Mouse (Mus musculus) adrenal gland, postnatal 36 days (tissue): ENCODE measurements around the gene Slc38a4. TPM values are rescaled to one million over a fixed set of nuclear protein-coding genes. Genes with fewer than 3 reads are reported as not detected.

Experiments used
- DNase-seq, 2 experiments: peaks; one replicate each; pipeline ENCODE4 v3.0.0; 2021; ENCODE audit warnings: mixed read lengths in 1 of 2
- total RNA-seq, 2 experiments: library from RNA; stranded (reverse); gene quantifications; 2 replicates each; pipeline ENCODE4 v1.2.3; 2021

Gene Slc38a4
- total RNA-seq, 2 experiments from 2014 or later = 3.4 to 6.0 TPM

GRCm38 (mm10) chr15:97015036-97015596 lies 40.6 kb downstream of the Slc38a4 start:
- no peak for DNase-seq

DNA sequence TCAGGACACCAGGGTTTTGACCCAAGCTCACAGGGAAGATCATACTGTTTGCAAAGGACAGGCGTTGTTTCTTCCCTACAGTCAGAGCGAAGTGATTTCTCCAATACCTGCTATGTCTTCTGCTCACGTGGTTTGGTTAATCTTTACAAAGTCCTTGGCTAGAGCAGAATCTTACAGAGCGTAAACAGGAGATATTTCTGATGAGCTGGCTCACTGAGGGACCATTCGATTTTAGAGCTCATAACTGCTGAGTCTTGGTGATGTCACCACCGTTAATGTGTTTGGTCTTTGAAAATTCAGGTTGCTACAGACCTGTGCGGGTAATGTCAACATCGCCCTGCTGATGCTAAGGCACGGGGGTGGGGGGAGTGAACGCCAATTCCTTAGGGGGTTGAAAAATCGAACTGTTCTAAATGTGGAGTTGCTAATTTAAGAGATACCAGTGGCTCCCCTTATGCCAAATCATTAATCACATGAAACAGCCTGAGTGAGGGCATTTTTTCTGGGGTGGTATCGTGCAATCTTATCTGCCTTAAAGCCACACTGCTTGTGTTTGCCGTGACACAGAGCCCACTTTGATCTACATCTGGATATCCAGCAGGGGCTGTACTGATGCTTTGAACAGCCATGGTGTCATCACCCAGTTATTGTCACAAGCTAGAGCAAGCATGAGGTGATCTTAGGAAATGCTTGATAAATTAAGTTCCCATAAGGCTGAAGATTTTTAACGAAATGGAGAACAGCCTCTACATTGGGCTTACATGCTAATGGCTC lies 44.0 kb downstream of the Slc38a4 start:
- no peak for DNase-seq

GRCm38 (mm10) chr15:97009271-97009670 lies 46.5 kb downstream of the Slc38a4 start:
- DNase-seq = no peak

- DNase-seq = no peak
Observed at GRCm38 (mm10) chr15:97005631-97006234, 50.0 kb downstream of the Slc38a4 start.

DNA sequence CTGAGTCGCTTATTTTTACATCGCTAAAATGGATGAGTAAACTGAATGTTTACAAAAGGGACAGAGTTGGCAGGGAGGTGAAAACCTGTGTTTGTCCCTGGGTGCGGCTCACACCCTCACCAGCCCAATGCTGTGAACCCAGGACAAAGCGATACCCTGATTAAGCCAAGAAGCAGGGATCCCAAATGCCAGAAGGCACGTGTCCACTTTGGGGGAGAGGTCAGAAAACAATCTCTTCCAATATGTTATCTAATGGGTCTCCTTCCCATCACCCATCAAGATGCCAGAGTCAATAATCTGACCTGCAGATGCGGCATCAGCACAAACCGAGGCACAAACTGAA lies 51.3 kb downstream of the Slc38a4 start:
- no peak for DNase-seq

- DNase-seq = peak in 1 of 2 experiments; percentile 13
Observed at GRCm38 (mm10) chr15:97003851-97004524, 51.8 kb downstream of the Slc38a4 start.

GRCm38 (mm10) chr15:97003186-97003585 lies 52.6 kb downstream of the Slc38a4 start:
- DNase-seq = no peak

DNA sequence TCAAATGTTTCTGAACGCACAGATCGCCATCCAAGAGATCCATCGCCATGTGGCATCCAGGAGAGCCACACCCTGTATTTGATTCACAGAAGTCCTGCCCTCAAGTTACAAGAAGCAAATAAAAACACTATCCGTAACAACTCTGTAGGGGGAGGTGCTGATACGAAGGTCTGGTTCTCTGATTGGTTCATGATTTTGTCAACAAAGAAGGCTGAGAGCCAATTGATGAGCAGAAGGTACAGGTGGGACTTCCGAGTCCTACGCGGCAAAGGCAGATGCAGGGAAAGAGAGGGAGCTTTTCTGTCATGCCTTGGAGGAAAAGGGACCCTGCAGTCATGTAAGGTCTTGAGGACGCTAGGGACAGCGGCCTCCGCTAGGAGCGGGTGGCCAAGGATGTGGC lies 53.0 kb downstream of the Slc38a4 start:
- no peak for DNase-seq

GRCm38 (mm10) chr15:97001886-97002285 lies 53.9 kb downstream of the Slc38a4 start:
- no peak for DNase-seq

DNA sequence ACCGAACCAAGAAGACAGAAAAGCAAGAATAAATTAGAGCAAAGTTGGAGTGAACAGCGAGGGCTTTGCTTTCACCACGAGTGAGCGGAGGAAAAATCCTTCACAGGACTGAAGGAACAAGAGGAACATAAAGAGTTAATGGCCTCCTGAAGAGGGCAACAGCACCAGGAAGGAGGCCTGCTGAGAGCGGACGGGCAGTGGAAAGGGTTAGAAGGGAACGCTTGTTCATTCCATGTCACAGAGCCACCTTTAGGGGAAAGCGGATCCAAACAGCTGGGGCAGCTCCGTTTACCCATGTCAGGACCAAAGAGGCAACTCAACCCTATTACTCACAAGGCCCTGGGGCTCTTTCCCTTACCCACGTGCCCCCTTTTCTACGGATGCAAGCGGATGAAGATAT lies 54.3 kb downstream of the Slc38a4 start:
- no peak for DNase-seq

- no peak for DNase-seq
Observed at GRCm38 (mm10) chr15:97000319-97001251, 55.2 kb downstream of the Slc38a4 start.

DNA sequence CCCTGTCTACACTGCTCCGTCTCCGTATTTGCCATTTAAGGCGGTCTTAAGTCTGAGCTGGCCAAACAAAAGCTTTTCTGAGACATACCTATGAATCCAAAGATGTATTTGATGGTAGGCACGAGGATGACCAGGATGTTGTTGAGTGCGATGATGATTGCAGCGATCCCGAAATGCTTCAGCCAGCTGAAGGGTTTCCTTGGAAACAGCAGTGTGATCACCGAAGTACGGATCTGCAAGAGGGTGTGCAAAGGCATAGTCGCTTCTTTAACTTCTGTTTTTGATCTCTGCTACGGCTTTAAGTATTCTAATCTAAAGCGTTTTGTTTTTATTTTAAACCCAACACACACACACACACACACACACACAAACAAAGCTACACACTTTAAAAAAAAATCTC lies 56.4 kb downstream of the Slc38a4 start:
- no peak for DNase-seq

DNA sequence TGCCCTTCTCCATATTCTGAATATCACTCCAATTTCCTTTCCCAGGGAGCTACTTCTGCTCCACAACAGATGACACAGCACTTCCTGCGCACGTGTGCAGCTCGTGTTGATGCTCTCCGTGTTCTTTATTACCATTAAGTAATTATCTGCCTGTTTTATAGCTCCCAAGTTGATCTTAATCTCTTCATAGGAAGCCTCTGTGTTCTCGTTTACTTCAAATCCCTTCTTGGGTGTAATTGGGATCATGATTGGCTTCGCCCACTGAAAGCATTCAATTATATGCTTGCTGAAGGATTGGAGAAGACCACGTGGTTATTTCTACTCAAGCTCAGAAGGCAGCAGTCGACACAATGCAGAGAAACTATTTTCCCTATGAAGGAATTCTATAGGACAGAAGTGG lies 70.1 kb downstream of the Slc38a4 start:
- no peak for DNase-seq

DNA sequence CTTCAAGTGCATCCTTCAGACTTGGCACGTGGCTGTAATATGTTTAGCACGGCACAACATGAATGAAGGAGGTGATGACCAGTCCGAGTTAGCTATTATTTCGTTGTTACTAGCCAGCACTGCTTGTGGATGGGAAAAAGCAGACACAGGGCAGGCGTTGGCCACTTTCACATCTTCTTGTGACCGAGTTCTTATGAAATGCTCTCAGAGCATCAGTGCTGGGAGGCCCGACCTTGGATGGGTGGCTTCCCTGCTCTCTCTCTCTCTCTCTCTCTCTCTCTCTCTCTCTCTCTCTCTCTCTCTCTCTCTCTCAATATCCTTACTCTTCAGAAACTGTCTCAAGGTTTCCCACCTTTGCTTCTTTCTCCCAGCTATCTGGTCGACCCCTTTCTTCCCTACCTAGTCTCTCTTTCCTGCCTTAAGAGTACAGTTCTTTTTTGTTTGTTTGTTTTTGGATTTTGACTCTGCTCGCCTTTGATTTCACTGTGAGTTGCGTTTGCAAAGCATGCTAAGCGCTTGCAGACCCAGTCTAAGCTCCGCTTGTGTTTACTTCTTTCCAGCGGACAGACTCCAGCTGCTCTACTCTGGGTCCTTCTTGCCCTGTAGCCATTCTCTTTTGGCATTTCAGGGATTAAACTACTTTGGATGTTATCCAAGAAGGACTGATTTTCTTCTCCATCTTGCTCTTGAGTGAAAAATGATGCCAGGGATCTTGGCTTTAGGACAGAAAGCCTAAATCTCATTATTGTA lies 72.0 kb downstream of the Slc38a4 start:
- no peak for DNase-seq

GRCm38 (mm10) chr15:96975125-96975524 lies 80.6 kb downstream of the Slc38a4 start:
- no peak for DNase-seq

- no peak for DNase-seq
Observed at GRCm38 (mm10) chr15:96974131-96974530, 81.6 kb downstream of the Slc38a4 start.

- DNase-seq = no peak
Observed at GRCm38 (mm10) chr15:96973370-96973769, 82.4 kb downstream of the Slc38a4 start.

GRCm38 (mm10) chr15:96972706-96973274 lies 83.0 kb downstream of the Slc38a4 start:
- DNase-seq = no peak

DNA sequence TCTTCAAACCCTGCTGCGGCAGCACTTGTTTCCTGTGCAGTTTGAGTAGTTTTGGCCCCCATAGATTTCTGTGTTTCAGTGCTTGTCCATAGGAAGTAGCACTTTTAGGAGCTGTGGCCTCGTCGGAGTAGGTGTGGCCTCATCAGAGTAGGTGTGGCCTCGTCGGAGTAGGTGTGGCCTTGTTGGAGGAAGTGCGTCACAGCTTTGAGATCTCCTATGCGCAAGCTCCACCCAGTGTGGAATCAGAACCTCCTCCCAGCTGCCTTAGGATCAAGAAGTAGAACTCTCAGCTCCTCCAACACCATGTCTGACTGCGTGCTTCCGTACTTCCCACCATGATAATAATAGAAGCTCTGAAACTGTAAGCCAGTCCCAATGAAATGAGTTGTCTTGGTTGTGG lies 83.8 kb downstream of the Slc38a4 start:
- DNase-seq = no peak

GRCm38 (mm10) chr15:96969792-96970191 lies 86.0 kb downstream of the Slc38a4 start:
- no peak for DNase-seq

DNA sequence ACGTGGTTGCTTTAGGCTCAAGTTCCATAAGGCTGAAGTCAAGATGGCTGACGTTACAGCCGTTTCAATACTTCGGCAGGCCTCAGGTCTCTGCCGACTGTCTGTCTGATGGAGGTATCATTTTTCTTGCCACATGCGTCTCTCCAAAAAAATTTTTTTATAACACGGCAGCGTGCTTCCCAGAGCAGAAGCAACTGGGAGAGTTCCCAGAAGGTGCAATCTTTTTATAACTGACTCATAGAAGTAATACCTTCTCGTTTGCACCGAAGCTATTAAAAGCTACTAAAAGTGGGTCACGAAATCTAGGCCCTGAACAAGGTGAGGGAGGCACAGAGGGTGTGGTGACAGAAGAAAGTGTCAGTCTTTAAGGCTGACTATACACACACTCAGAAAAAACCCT lies 87.0 kb downstream of the Slc38a4 start:
- no peak for DNase-seq
